Mouse (Mus musculus) kidney, adult 2 months (tissue): ENCODE data around the gene Nol4l.

Source experiments
- CTCF ChIP-seq: fragments of 200-500 bp; conservative IDR thresholded peaks from 2 replicates; pipeline ENCODE4 v1.5.1; 2011; ENCODE audit warnings: low read depth, mild to moderate bottlenecking, control low read depth, low read length, moderate library complexity, mixed read lengths; ENCODE audit not compliant: insufficient read depth, insufficient read length
- POLR2A ChIP-seq: fragments of 200-500 bp; IDR thresholded peaks from one replicate; pipeline ENCODE4 v1.6.1; 2011; ENCODE audit warnings: low read depth, low read length, control low read depth

- TF ChIP-seq CTCF: peak; percentile 53
- TF ChIP-seq POLR2A: no peak
Observed at GRCm38 (mm10) chr2:153414607-153415006, 115.2 kb downstream of the Nol4l start.
